Mouse (Mus musculus): Measurements from ENCODE around the gene Gm5799.
"Not testable (repeated sequence)": the region's sequence is repeated elsewhere in the genome, so short reads cannot be mapped to it uniquely, and the experiment has no call there.

Gm5799 gene

GRCm38 (mm10) chr14:43543276-43543675, at the start of gene Gm5799:
Gene Gm5799, plus strand, starts transcription at chr14:43543576.
- not testable (repeated sequence) for DNase-seq (ENCODE audit: low spot score in 2 of 2)

- not testable (repeated sequence) for DNase-seq (ENCODE audit: low spot score in 2 of 2)
These were observed 12.0 kb upstream of the Gm5799 start for GRCm38 (mm10) chr14:43531052-43532010.

GRCm38 (mm10) chr14:43532011-43532383, 11.4 kb upstream of the Gm5799 start:
- DNase-seq (ENCODE audit: low spot score in 2 of 2): not testable (repeated sequence)

GRCm38 (mm10) chr14:43532387-43532786, 11.0 kb upstream of the Gm5799 start:
- peak; percentile 10 to 20 for DNase-seq (ENCODE audit: low spot score in 2 of 2)

- peak in 1 of 2 experiments; percentile 21 for DNase-seq (ENCODE audit: low spot score in 2 of 2)
These were observed 5.2 kb upstream of the Gm5799 start for GRCm38 (mm10) chr14:43538144-43538543.

- DNase-seq (ENCODE audit: low spot score in 2 of 2): not testable (repeated sequence)
These were observed 2.9 kb downstream of the Gm5799 start for GRCm38 (mm10) chr14:43546281-43546680.

- DNase-seq (ENCODE audit: low spot score in 2 of 2): not testable (repeated sequence)
These were observed 8.9 kb downstream of the Gm5799 start for GRCm38 (mm10) chr14:43552271-43552670.

GRCm38 (mm10) chr14:43577969-43578368, 34.6 kb downstream of the Gm5799 start:
- DNase-seq (ENCODE audit: low spot score in 2 of 2): peak in 1 of 2 experiments; percentile 12

GRCm38 (mm10) chr14:43579046-43579445, 35.7 kb downstream of the Gm5799 start, which contains the start of gene Gm17654:
Gene Gm17654, minus strand, starts transcription at chr14:43579146.
- not testable (repeated sequence) for DNase-seq (ENCODE audit: low spot score in 2 of 2)
